Mouse (Mus musculus) gastrocnemius, postnatal 25 days (tissue): Measurements from ENCODE around the gene Sec14l1. TPM values are rescaled to one million over a fixed set of nuclear protein-coding genes. Genes with fewer than 3 reads are reported as not detected.
A peak's percentile ranks its signal among the peaks of the same experiment; 100 is the strongest.

Experiments
- DNase-seq: peaks from one replicate; pipeline ENCODE4 v3.0.0; 2022
- total RNA-seq, 2 experiments: library from RNA; stranded (reverse); gene quantifications; 1 replicate in 1 of 2; 2 replicates in 1 of 2; pipeline ENCODE4 v1.2.3; 2021

Sec14l1 gene
- total RNA-seq, 2 experiments from 2014 or later: 40.7 to 45.1 TPM

GRCm38 (mm10) chr11:117153553-117153952 is 38.6 kb downstream of the Sec14l1 start:
- no peak for DNase-seq

GRCm38 (mm10) chr11:117154088-117154815 is 39.3 kb downstream of the Sec14l1 start:
- no peak for DNase-seq

- no peak for DNase-seq
These were observed 41.8 kb downstream of the Sec14l1 start for GRCm38 (mm10) chr11:117156725-117157124.

- DNase-seq: no peak
These were observed 43.4 kb downstream of the Sec14l1 start for GRCm38 (mm10) chr11:117158343-117158742.

- no peak for DNase-seq
These were observed 44.4 kb downstream of the Sec14l1 start for GRCm38 (mm10) chr11:117159257-117159945.

GRCm38 (mm10) chr11:117159946-117160307 is 45.0 kb downstream of the Sec14l1 start:
- DNase-seq: no peak

GRCm38 (mm10) chr11:117160791-117161190 is 45.8 kb downstream of the Sec14l1 start:
- no peak for DNase-seq

GRCm38 (mm10) chr11:117161574-117161973 is 46.6 kb downstream of the Sec14l1 start:
- DNase-seq: no peak

- DNase-seq: no peak
These were observed 48.1 kb downstream of the Sec14l1 start for GRCm38 (mm10) chr11:117163098-117163497.

- no peak for DNase-seq
These were observed 48.8 kb downstream of the Sec14l1 start for GRCm38 (mm10) chr11:117163771-117164170.

- no peak for DNase-seq
These were observed 53.5 kb downstream of the Sec14l1 start for GRCm38 (mm10) chr11:117168278-117169087.

- DNase-seq: no peak
These were observed 54.2 kb downstream of the Sec14l1 start for GRCm38 (mm10) chr11:117169088-117169635.

- no peak for DNase-seq
These were observed 55.0 kb downstream of the Sec14l1 start for GRCm38 (mm10) chr11:117169801-117170565.

- DNase-seq: no peak
These were observed 59.3 kb downstream of the Sec14l1 start for GRCm38 (mm10) chr11:117174098-117174892.

- no peak for DNase-seq
These were observed 60.0 kb downstream of the Sec14l1 start for GRCm38 (mm10) chr11:117174924-117175323.

GRCm38 (mm10) chr11:117175472-117175871 is 60.5 kb downstream of the Sec14l1 start:
- DNase-seq: no peak

- DNase-seq: peak; percentile 21
These were observed 61.3 kb downstream of the Sec14l1 start for GRCm38 (mm10) chr11:117176304-117176703.

GRCm38 (mm10) chr11:117176900-117177299 is 61.9 kb downstream of the Sec14l1 start:
- DNase-seq: no peak

GRCm38 (mm10) chr11:117177303-117177979 is 62.5 kb downstream of the Sec14l1 start:
- DNase-seq: peak; percentile 80

GRCm38 (mm10) chr11:117179902-117180301 is 64.9 kb downstream of the Sec14l1 start:
- DNase-seq: no peak
